Mouse (Mus musculus) forebrain, embryonic 14.5 days (tissue): ENCODE results near the gene Adcy3. TPM values are rescaled to one million over a fixed set of nuclear protein-coding genes. Genes with fewer than 3 reads are reported as not detected.

ENCODE experiments used
- ATAC-seq: fragments of 200-750 bp; cut with Nextera tagmentation; 2 replicates; pipeline ENCODE4 v1.8.0; 2017; ENCODE audit warnings: mild to moderate bottlenecking, moderate library complexity
- DNase-seq: peaks from one replicate; pipeline ENCODE4 v3.0.0-alpha.2; 2015; ENCODE audit warnings: low spot score
- H3K27ac ChIP-seq: fragments of 300-500 bp; sonication (generic); 2 replicates; pipeline ENCODE4 v1.5.1; 2014; ENCODE audit warnings: low read depth, mild to moderate bottlenecking, control low read depth, low read length, moderate library complexity
- H3K27me3 ChIP-seq: fragments of 300-500 bp; sonication (generic); replicated peaks from 2 replicates; pipeline ENCODE4 v1.6.1; 2014; ENCODE audit warnings: low read length, control low read depth, mixed read lengths; ENCODE audit not compliant: control insufficient read depth, insufficient read depth
- H3K36me3 ChIP-seq: fragments of 300-500 bp; sonication (generic); 2 replicates; pipeline ENCODE4 v1.6.1; 2014; ENCODE audit warnings: low read length, control low read depth; ENCODE audit not compliant: control insufficient read depth, insufficient read depth
- H3K4me1 ChIP-seq: fragments of 300-500 bp; sonication (generic); 2 replicates; pipeline ENCODE4 v1.6.1; 2014; ENCODE audit warnings: antibody characterized with exemption, low read length, control low read depth; ENCODE audit not compliant: control insufficient read depth, insufficient read depth
- H3K4me2 ChIP-seq: fragments of 300-500 bp; sonication (generic); 2 replicates; pipeline ENCODE4 v1.6.1; 2014; ENCODE audit warnings: mild to moderate bottlenecking, control low read depth, low read length
- H3K4me3 ChIP-seq: fragments of 300-500 bp; sonication (generic); 2 replicates; pipeline ENCODE4 v1.5.1; 2014; ENCODE audit warnings: low read depth, low read length, control low read depth
- H3K9ac ChIP-seq: fragments of 300-500 bp; sonication (generic); 2 replicates; pipeline ENCODE4 v1.6.1; 2014; ENCODE audit warnings: mild to moderate bottlenecking, low read length, control low read depth, moderate library complexity
- H3K9me3 ChIP-seq: fragments of 300-500 bp; sonication (generic); replicated peaks from 2 replicates; pipeline ENCODE4 v1.6.1; 2016; ENCODE audit warnings: low read length, control low read depth, mixed read lengths; ENCODE audit not compliant: control insufficient read depth
- WGBS: fragments of 180-500 bp; shearing (Covaris S2); extraction: QIAGEN DNeasy Blood & Tissue Kit; methylation state at CpG from one replicate; pipeline ENCODE4 v1.1.7; 2014; 5-methylcytosine and 5-hydroxymethylcytosine counted together
- polyA plus RNA-seq: library from polyadenylated mRNA; unstranded; fragments of >200 nt; fragmentation: Nextera tagmentation; extraction: Ambion mirVana; gene quantifications from 2 replicates; pipeline ENCODE4 v1.2.1, GENCODE M21; 2014

The Adcy3 gene
- polyA plus RNA-seq, 1 experiment from 2014 or later: 5.3 TPM

- 79% methylated on average over 15 of the region's 15 CpGs for WGBS
- peak; percentile 32; the same call in 1 of the 2 replicates for ATAC-seq
These were observed 75.7 kb downstream of the Adcy3 start for GRCm38 (mm10) chr12:4208405-4209133.

GRCm38 (mm10) chr12:4209196-4209595 is 76.3 kb downstream of the Adcy3 start:
- Histone ChIP-seq H3K9ac (no peak overlapping the region), H3K36me3 (peaks cover 72% of the 10 kb centered on the region)

More at GRCm38 (mm10) chr12:4208405-4209133, 75.7 kb downstream of the Adcy3 start:
- no peak overlapping the region for H3K27ac ChIP-seq
- no peak overlapping the region for H3K9ac ChIP-seq
- DNase-seq: peak; percentile 67
- peaks cover 66% of the 10 kb centered on the region for H3K36me3 ChIP-seq
- no peaks in the 10 kb centered on the region for H3K9me3 ChIP-seq
- H3K4me2 ChIP-seq: no peak overlapping the region
- H3K4me3 ChIP-seq: no peak overlapping the region
- no peaks in the 10 kb centered on the region for H3K4me1 ChIP-seq
- H3K27me3 ChIP-seq: no peaks in the 10 kb centered on the region

GRCm38 (mm10) chr12:4211174-4211573 is 78.3 kb downstream of the Adcy3 start:
- Histone ChIP-seq H3K27ac (no peak overlapping the region), H3K9ac (no peak overlapping the region), H3K4me2 (no peak overlapping the region), H3K9me3 (no peaks in the 10 kb centered on the region), H3K4me1 (no peaks in the 10 kb centered on the region), H3K4me3 (no peak overlapping the region), H3K36me3 (peaks cover 78% of the 10 kb centered on the region), H3K27me3 (no peaks in the 10 kb centered on the region)
- whole genome bisulfite sequencing: 91% methylated on average over 9 of the region's 9 CpGs
- DNase-seq (no peak), ATAC-seq (no peak)

More at GRCm38 (mm10) chr12:4209196-4209595, 76.3 kb downstream of the Adcy3 start:
- Histone ChIP-seq H3K4me3 (no peak overlapping the region), H3K4me1 (no peaks in the 10 kb centered on the region), H3K9me3 (no peaks in the 10 kb centered on the region), H3K27ac (no peak overlapping the region), H3K27me3 (no peaks in the 10 kb centered on the region), H3K4me2 (no peak overlapping the region)
- 97% methylated on average over 9 of the region's 9 CpGs for WGBS
- ATAC-seq (no peak), DNase-seq (no peak)

GRCm38 (mm10) chr12:4212908-4213307 is 80.0 kb downstream of the Adcy3 start:
- no peaks in the 10 kb centered on the region for H3K9me3 ChIP-seq
- 75% methylated on average over 8 of the region's 8 CpGs for WGBS
- ATAC-seq: no peak
- no peak overlapping the region for H3K4me3 ChIP-seq
- H3K27me3 ChIP-seq: no peaks in the 10 kb centered on the region
- no peak overlapping the region for H3K9ac ChIP-seq
- H3K36me3 ChIP-seq: peaks cover 79% of the 10 kb centered on the region
- no peak overlapping the region for H3K27ac ChIP-seq
- H3K4me2 ChIP-seq: no peak overlapping the region
- no peaks in the 10 kb centered on the region for H3K4me1 ChIP-seq
- DNase-seq: no peak

GRCm38 (mm10) chr12:4230156-4230555 is 97.3 kb downstream of the Adcy3 start:
- Histone ChIP-seq H3K9me3 (no peaks in the 10 kb centered on the region), H3K4me1 (peaks cover 10% of the 10 kb centered on the region), H3K36me3 (peaks cover 34% of the 10 kb centered on the region), H3K9ac (no peak overlapping the region), H3K27ac (no peak overlapping the region), H3K27me3 (no peaks in the 10 kb centered on the region), H3K4me2 (no peak overlapping the region), H3K4me3 (no peak overlapping the region)
- WGBS: 97% methylated on average over 7 of the region's 7 CpGs
- ATAC-seq (no peak), DNase-seq (no peak)

GRCm38 (mm10) chr12:4232777-4233176 is 99.9 kb downstream of the Adcy3 start:
- Histone ChIP-seq H3K4me1 (peaks cover 10% of the 10 kb centered on the region), H3K36me3 (peaks cover 18% of the 10 kb centered on the region), H3K9me3 (no peaks in the 10 kb centered on the region), H3K9ac (peak overlapping the region; percentile 66), H3K4me2 (peak overlapping the region; percentile 71), H3K27me3 (no peaks in the 10 kb centered on the region), H3K4me3 (peak overlapping the region; percentile 63), H3K27ac (no peak overlapping the region)
- DNase-seq (no peak), ATAC-seq (no peak)
- 49% methylated on average over 4 of the region's 4 CpGs for WGBS

GRCm38 (mm10) chr12:4233572-4234508 is 100.9 kb downstream of the Adcy3 start, which contains the start of the genes Ptrhd1 and Cenpo:
Gene Ptrhd1, plus strand, starts transcription at chr12:4234027.
Gene Cenpo, minus strand, starts transcription at chr12:4234294.
- DNase-seq: peak; percentile 98
- under 1% methylated on average over 50 of the region's 50 CpGs for WGBS
- no peaks in the 10 kb centered on the region for H3K27me3 ChIP-seq
- peaks cover 10% of the 10 kb centered on the region for H3K4me1 ChIP-seq
- H3K4me3 ChIP-seq: peak within 1 kb of the TSS; percentile 63
- H3K9me3 ChIP-seq: no peaks in the 10 kb centered on the region
- peak within 1 kb of the TSS; percentile 82 for H3K27ac ChIP-seq
- H3K36me3 ChIP-seq: peaks cover 17% of the 10 kb centered on the region
- peak within 1 kb of the TSS; percentile 66 for H3K9ac ChIP-seq
- peak within 1 kb of the TSS; percentile 71 for H3K4me2 ChIP-seq
- peak; percentile 99 for ATAC-seq

GRCm38 (mm10) chr12:4237481-4237880 is 104.6 kb downstream of the Adcy3 start:
- WGBS: 93% methylated on average over 15 of the region's 15 CpGs
- Histone ChIP-seq H3K4me2 (no peak overlapping the region), H3K4me1 (peaks cover 9% of the 10 kb centered on the region), H3K9ac (no peak overlapping the region), H3K4me3 (no peak overlapping the region), H3K9me3 (no peaks in the 10 kb centered on the region), H3K27ac (no peak overlapping the region), H3K36me3 (0 out of 2 replicates have a peak, but pooled peaks cover 4% of the 10 kb centered on the region), H3K27me3 (no peaks in the 10 kb centered on the region)
- DNase-seq: no peak
- no peak for ATAC-seq
